Mouse (Mus musculus) liver, embryonic 13.5 days (tissue): ENCODE measurements around the gene Hlx. TPM values are rescaled to one million over a fixed set of nuclear protein-coding genes. Genes with fewer than 3 reads are reported as not detected.
A peak's percentile ranks its signal among the peaks of the same experiment; 100 is the strongest.

Experiments
- ATAC-seq: fragments of 200-750 bp; cut with Nextera tagmentation; 2 replicates; pipeline ENCODE4 v1.8.0; 2017; ENCODE audit warnings: low read depth, mild to moderate bottlenecking, moderate number of reproducible peaks, moderate library complexity
- DNase-seq: peaks from one replicate; pipeline ENCODE4 v3.0.0; 2022
- H3K27ac ChIP-seq: fragments of 300-500 bp; sonication (generic); 2 replicates; pipeline ENCODE4 v1.5.1; 2015; ENCODE audit warnings: moderate library complexity, mild to moderate bottlenecking, inconsistent platforms
- H3K27me3 ChIP-seq: fragments of 300-500 bp; sonication (generic); 2 replicates; pipeline ENCODE4 v1.6.1; 2015; ENCODE audit warnings: mild to moderate bottlenecking, inconsistent platforms
- H3K36me3 ChIP-seq: fragments of 300-500 bp; sonication (generic); 2 replicates; pipeline ENCODE4 v1.6.1; 2015; ENCODE audit warnings: mild to moderate bottlenecking, inconsistent platforms
- H3K4me1 ChIP-seq: fragments of 300-500 bp; sonication (generic); replicated peaks from 2 replicates; pipeline ENCODE4 v1.6.1; 2015; ENCODE audit warnings: inconsistent platforms
- H3K4me2 ChIP-seq: fragments of 300-500 bp; sonication (generic); 2 replicates; pipeline ENCODE4 v1.6.1; 2015; ENCODE audit warnings: inconsistent platforms, mild to moderate bottlenecking, moderate library complexity
- H3K4me3 ChIP-seq: fragments of 300-500 bp; sonication (generic); replicated peaks from 2 replicates; pipeline ENCODE4 v1.5.1; 2015; ENCODE audit warnings: mild to moderate bottlenecking, inconsistent platforms
- H3K9ac ChIP-seq: fragments of 300-500 bp; sonication (generic); 2 replicates; pipeline ENCODE4 v1.6.1; 2015; ENCODE audit warnings: mild to moderate bottlenecking, inconsistent platforms
- H3K9me3 ChIP-seq: fragments of 300-500 bp; sonication (generic); replicated peaks from 2 replicates; pipeline ENCODE4 v1.6.1; 2016; ENCODE audit warnings: inconsistent platforms
- WGBS: fragments of 180-500 bp; shearing (Covaris S2); methylation state at CpG from one replicate; pipeline ENCODE4 v1.1.7; 2015; ENCODE audit not compliant: insufficient replicate concordance; 5-methylcytosine and 5-hydroxymethylcytosine counted together
- polyA plus RNA-seq: library from polyadenylated mRNA; unstranded; fragments of >200 nt; fragmentation: Nextera tagmentation; extraction: Ambion mirVana; gene quantifications from 2 replicates; pipeline ENCODE4 v1.2.1, GENCODE M21; 2015

Hlx gene
- polyA plus RNA-seq, 1 experiment from 2014 or later: 8.8 TPM

- Histone ChIP-seq H3K9me3 (no peaks in the 10 kb centered on the region), H3K9ac (no peak overlapping the region), H3K27me3 (peaks cover 100% of the 10 kb centered on the region), H3K4me3 (no peak overlapping the region), H3K36me3 (no peaks in the 10 kb centered on the region), H3K27ac (no peak overlapping the region), H3K4me2 (no peak overlapping the region), H3K4me1 (no peaks in the 10 kb centered on the region)
- ATAC-seq (no peak), DNase-seq (no peak)
- WGBS: 8% methylated on average over 9 of the region's 9 CpGs
Observed at GRCm38 (mm10) chr1:184721121-184721520, 11.3 kb downstream of the Hlx start.

GRCm38 (mm10) chr1:184720162-184721025 is 12.0 kb downstream of the Hlx start:
- Histone ChIP-seq H3K4me3 (no peak overlapping the region), H3K27me3 (peaks cover 100% of the 10 kb centered on the region), H3K4me1 (no peaks in the 10 kb centered on the region), H3K27ac (no peak overlapping the region), H3K36me3 (no peaks in the 10 kb centered on the region), H3K9me3 (no peaks in the 10 kb centered on the region), H3K4me2 (no peak overlapping the region), H3K9ac (no peak overlapping the region)
- no peak for DNase-seq
- 5% methylated on average over 26 of the region's 26 CpGs for WGBS
- no peak for ATAC-seq

- Histone ChIP-seq H3K36me3 (no peaks in the 10 kb centered on the region), H3K9me3 (no peaks in the 10 kb centered on the region), H3K4me1 (no peaks in the 10 kb centered on the region), H3K27me3 (peaks cover 100% of the 10 kb centered on the region), H3K4me3 (0 out of 2 replicates have a peak overlapping the region, but pooled peaks have one; percentile 19), H3K27ac (no peak overlapping the region), H3K9ac (no peak overlapping the region), H3K4me2 (peak overlapping the region; percentile 23; the same call in 1 of the 2 replicates)
- ATAC-seq: no peak
- 2% methylated on average over 41 of the region's 41 CpGs for WGBS
- no peak for DNase-seq
Observed at GRCm38 (mm10) chr1:184718261-184719120, 13.9 kb downstream of the Hlx start.

GRCm38 (mm10) chr1:184717691-184718200 is 14.7 kb downstream of the Hlx start:
- H3K9ac ChIP-seq: no peak overlapping the region
- ATAC-seq (no peak), DNase-seq (no peak)
- no peaks in the 10 kb centered on the region for H3K36me3 ChIP-seq
- WGBS: 6% methylated on average over 12 of the region's 12 CpGs
- H3K4me1 ChIP-seq: no peaks in the 10 kb centered on the region
- peaks cover 100% of the 10 kb centered on the region for H3K27me3 ChIP-seq
- H3K4me3 ChIP-seq: no peak overlapping the region
- no peaks in the 10 kb centered on the region for H3K9me3 ChIP-seq
- H3K4me2 ChIP-seq: no peak overlapping the region
- no peak overlapping the region for H3K27ac ChIP-seq

- DNase-seq: no peak
- 6% methylated on average over 18 of the region's 18 CpGs for WGBS
Observed at GRCm38 (mm10) chr1:184717016-184717568, 15.3 kb downstream of the Hlx start.

GRCm38 (mm10) chr1:184716117-184716516 is 16.3 kb downstream of the Hlx start:
- no peaks in the 10 kb centered on the region for H3K9me3 ChIP-seq
- no peak overlapping the region for H3K27ac ChIP-seq
- H3K36me3 ChIP-seq: no peaks in the 10 kb centered on the region
- no peak overlapping the region for H3K4me3 ChIP-seq
- ATAC-seq (no peak), DNase-seq (no peak)
- 5% methylated on average over 6 of the region's 6 CpGs for WGBS
- peaks cover 84% of the 10 kb centered on the region for H3K27me3 ChIP-seq
- no peak overlapping the region for H3K4me2 ChIP-seq
- no peaks in the 10 kb centered on the region for H3K4me1 ChIP-seq
- H3K9ac ChIP-seq: no peak overlapping the region

More at GRCm38 (mm10) chr1:184717016-184717568, 15.3 kb downstream of the Hlx start:
- Histone ChIP-seq H3K9me3 (no peaks in the 10 kb centered on the region), H3K4me2 (no peak overlapping the region), H3K27me3 (peaks cover 93% of the 10 kb centered on the region), H3K9ac (no peak overlapping the region), H3K4me3 (no peak overlapping the region), H3K27ac (no peak overlapping the region), H3K36me3 (no peaks in the 10 kb centered on the region), H3K4me1 (no peaks in the 10 kb centered on the region)
- no peak for ATAC-seq

GRCm38 (mm10) chr1:184715693-184716092 is 16.7 kb downstream of the Hlx start:
- ATAC-seq (no peak), DNase-seq (no peak)
- no peaks in the 10 kb centered on the region for H3K4me1 ChIP-seq
- no peaks in the 10 kb centered on the region for H3K9me3 ChIP-seq
- peaks cover 79% of the 10 kb centered on the region for H3K27me3 ChIP-seq
- 28% methylated on average over 6 of the region's 6 CpGs for WGBS
- no peak overlapping the region for H3K4me2 ChIP-seq
- H3K27ac ChIP-seq: no peak overlapping the region
- no peak overlapping the region for H3K9ac ChIP-seq
- no peaks in the 10 kb centered on the region for H3K36me3 ChIP-seq
- no peak overlapping the region for H3K4me3 ChIP-seq

- H3K27ac ChIP-seq: no peak overlapping the region
- no peak overlapping the region for H3K4me3 ChIP-seq
- ATAC-seq: no peak
- H3K4me2 ChIP-seq: no peak overlapping the region
- no peak for DNase-seq
- no peaks in the 10 kb centered on the region for H3K36me3 ChIP-seq
- H3K9ac ChIP-seq: no peak overlapping the region
- H3K27me3 ChIP-seq: peaks cover 68% of the 10 kb centered on the region
- 55% methylated on average over 3 of the region's 3 CpGs for WGBS
- no peaks in the 10 kb centered on the region for H3K4me1 ChIP-seq
- no peaks in the 10 kb centered on the region for H3K9me3 ChIP-seq
Observed at GRCm38 (mm10) chr1:184714515-184714914, 17.9 kb downstream of the Hlx start.

GRCm38 (mm10) chr1:184713716-184714115 is 18.7 kb downstream of the Hlx start:
- 50% methylated on average over 5 of the region's 5 CpGs for WGBS
- Histone ChIP-seq H3K9ac (no peak overlapping the region), H3K4me3 (no peak overlapping the region), H3K9me3 (no peaks in the 10 kb centered on the region), H3K27me3 (peaks cover 64% of the 10 kb centered on the region), H3K4me2 (no peak overlapping the region), H3K36me3 (no peaks in the 10 kb centered on the region), H3K4me1 (no peaks in the 10 kb centered on the region), H3K27ac (no peak overlapping the region)
- no peak for ATAC-seq
- DNase-seq: no peak

- 62% methylated on average over 4 of the region's 4 CpGs for WGBS
Observed at GRCm38 (mm10) chr1:184707532-184708248, 24.7 kb downstream of the Hlx start.

More at GRCm38 (mm10) chr1:184707532-184708248, 24.7 kb downstream of the Hlx start:
- Histone ChIP-seq H3K4me2 (no peak overlapping the region), H3K4me1 (no peaks in the 10 kb centered on the region), H3K36me3 (no peaks in the 10 kb centered on the region), H3K27ac (no peak overlapping the region), H3K9ac (no peak overlapping the region), H3K27me3 (peaks cover 4% of the 10 kb centered on the region; the same call in 1 of the 2 replicates), H3K4me3 (no peak overlapping the region), H3K9me3 (no peaks in the 10 kb centered on the region)
- DNase-seq (no peak), ATAC-seq (no peak)
